Mouse (Mus musculus): ENCODE measurements around the gene Gm20821. TPM values are rescaled to one million over a fixed set of nuclear protein-coding genes. Genes with fewer than 3 reads are reported as not detected.

The Gm20821 gene
- not detected for polyA plus RNA-seq (2017; shearing (Covaris generic))

DNA sequence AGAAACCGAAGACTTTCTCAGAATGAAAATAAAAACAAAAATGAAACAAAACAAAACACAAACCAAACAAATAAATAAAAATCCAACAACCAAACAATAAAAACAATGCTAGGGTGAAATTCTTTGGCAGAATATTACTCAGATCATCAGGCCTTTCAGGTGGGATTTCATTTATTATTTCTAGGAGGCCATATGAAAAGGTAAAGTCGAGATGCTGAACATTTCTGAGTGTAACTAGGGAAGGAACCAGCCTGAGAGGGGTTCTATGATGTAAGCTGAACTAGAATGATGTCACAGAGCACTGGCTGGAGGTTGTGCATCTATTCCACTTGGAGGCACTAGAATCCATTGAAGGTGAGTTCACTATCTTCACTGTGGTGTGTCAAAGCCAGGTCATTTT lies at the start of gene Gm20821:
Gene Gm20821, plus strand, starts transcription at position 301 of the 400 bp plus-strand sequence.

Data from effector memory CD4-positive, alpha-beta T cell, adult 7 months (primary cell).